Mouse (Mus musculus) macrophage (primary cell): ENCODE measurements around the gene Ankrd7. TPM values are rescaled to one million over a fixed set of nuclear protein-coding genes. Genes with fewer than 3 reads are reported as not detected.
"Not testable (repeated sequence)": the region's sequence is repeated elsewhere in the genome, so short reads cannot be mapped to it uniquely, and the experiment has no call there.

Experiments used
- H3K27ac ChIP-seq: fragments of 350-480 bp; formaldehyde crosslinking; 2 replicates; pipeline ENCODE4 v1.9.0; 2021
- H3K36me3 ChIP-seq: fragments of 350-480 bp; formaldehyde crosslinking; 2 replicates; pipeline ENCODE4 v1.9.0; 2021; ENCODE audit errors: inconsistent target
- H3K4me3 ChIP-seq: fragments of 350-480 bp; formaldehyde crosslinking; 2 replicates; pipeline ENCODE4 v1.9.0; 2021; ENCODE audit errors: inconsistent target
- H3K79me2 ChIP-seq: fragments of 350-480 bp; formaldehyde crosslinking; 2 replicates; pipeline ENCODE4 v1.9.0; 2021; ENCODE audit errors: inconsistent target
- WGBS: methylation state at CpG from one replicate; pipeline ENCODE4 v1.1.7; 2026; ENCODE audit warnings: inconsistent platforms; ENCODE audit not compliant: missing documents; 5-methylcytosine and 5-hydroxymethylcytosine counted together
- polyA plus RNA-seq: library from polyadenylated mRNA; stranded (reverse); fragments of 250-400 nt; gene quantifications from 3 replicates; pipeline ENCODE4 v1.2.4, GENCODE M21; 2018; ENCODE audit warnings: inconsistent platforms
- total RNA-seq, 78 experiments: library from RNA; depleted of rRNA; stranded (reverse); fragments of 250-400 nt; gene quantifications; 1 replicate in 9 of 78; 2 replicates in 24 of 78; 3 replicates in 43 of 78; 4 replicates in 2 of 78; pipeline ENCODE4 v1.2.4; 2018; ENCODE audit warnings: inconsistent platforms in 56 of 78

Gene Ankrd7
- total RNA-seq (2018; cell fraction: chromatin; rRNA removed), result not detected
- not detected for total RNA-seq (2018; cell fraction: cytosol; rRNA removed)
- under 1 TPM in 1 of 26 experiments, not detected in 25; 0.74 TPM for total RNA-seq (2018; cell fraction: nucleus; rRNA removed)
- polyA plus RNA-seq, result not detected in 3 replicates

- Histone ChIP-seq H3K79me2 (no peaks in the 10 kb centered on the region), H3K27ac (no peak within 1 kb of the TSS), H3K4me3 (no peak within 1 kb of the TSS), H3K36me3 (no peaks in the 10 kb centered on the region)
- 96% methylated on average over 8 of the region's 8 CpGs for WGBS
Observed at GRCm38 (mm10) chr6:18866018-18866417, at the start of gene Ankrd7. Ankrd7 (plus strand) TSS chr6:18866318.

- Histone ChIP-seq H3K4me3 (no peak overlapping the region), H3K79me2 (no peaks in the 10 kb centered on the region), H3K27ac (no peak overlapping the region), H3K36me3 (no peaks in the 10 kb centered on the region)
- 22% methylated on average over 4 of the region's 4 CpGs for WGBS
Observed at GRCm38 (mm10) chr6:18819343-18819742, 46.8 kb upstream of the Ankrd7 start.

GRCm38 (mm10) chr6:18820246-18820645 is 45.9 kb upstream of the Ankrd7 start:
- Histone ChIP-seq H3K36me3 (no peaks in the 10 kb centered on the region), H3K27ac (no peak overlapping the region), H3K4me3 (no peak overlapping the region), H3K79me2 (no peaks in the 10 kb centered on the region)
- WGBS, result 90% methylated on average over 4 of the region's 4 CpGs

GRCm38 (mm10) chr6:18822812-18823211 is 43.3 kb upstream of the Ankrd7 start:
- WGBS, result 92% methylated on average over 1 of the region's 1 CpGs
- Histone ChIP-seq H3K79me2 (no peaks in the 10 kb centered on the region), H3K27ac (no peak overlapping the region), H3K4me3 (no peak overlapping the region), H3K36me3 (no peaks in the 10 kb centered on the region)

- 91% methylated on average over 1 of the region's 1 CpGs for WGBS
- H3K79me2 ChIP-seq, result no peaks in the 10 kb centered on the region
- no peak overlapping the region for H3K27ac ChIP-seq
- H3K4me3 ChIP-seq, result no peak overlapping the region
- H3K36me3 ChIP-seq, result no peaks in the 10 kb centered on the region
Observed at GRCm38 (mm10) chr6:18832958-18833357, 33.2 kb upstream of the Ankrd7 start.

GRCm38 (mm10) chr6:18844529-18844928 is 21.6 kb upstream of the Ankrd7 start:
- H3K79me2 ChIP-seq, H3K27ac ChIP-seq, H3K36me3 ChIP-seq, H3K4me3 ChIP-seq: not testable (repeated sequence)
- no CpG with 5 or more reads among the region's 11 CpGs for WGBS

GRCm38 (mm10) chr6:18845571-18845970 is 20.5 kb upstream of the Ankrd7 start:
- peaks cover 19% of the 10 kb centered on the region for H3K79me2 ChIP-seq
- not testable (repeated sequence) for H3K27ac ChIP-seq, H3K4me3 ChIP-seq, H3K36me3 ChIP-seq
- no CpG with 5 or more reads among the region's 7 CpGs for WGBS

- Histone ChIP-seq H3K27ac (peak within 1 kb of the TSS; percentile 60), H3K4me3 (peak within 1 kb of the TSS; percentile 74), H3K36me3 (peaks cover 12% of the 10 kb centered on the region), H3K79me2 (peaks cover 29% of the 10 kb centered on the region)
- WGBS, result under 1% methylated on average over 35 of the region's 37 CpGs
Observed at GRCm38 (mm10) chr6:18848051-18848701, 17.9 kb upstream of the Ankrd7 start, which contains the start of gene Lsm8. Lsm8 (plus strand) TSS chr6:18848579.

- peaks cover 17% of the 10 kb centered on the region for H3K36me3 ChIP-seq
- peaks cover 29% of the 10 kb centered on the region for H3K79me2 ChIP-seq
- peak overlapping the region; percentile 36 for H3K27ac ChIP-seq
- peak overlapping the region; percentile 74 for H3K4me3 ChIP-seq
- WGBS, result 2% methylated on average over 28 of the region's 28 CpGs
Observed at GRCm38 (mm10) chr6:18848702-18849061, 17.4 kb upstream of the Ankrd7 start.

GRCm38 (mm10) chr6:18855323-18855722 is 10.8 kb upstream of the Ankrd7 start:
- peaks cover 34% of the 10 kb centered on the region for H3K36me3 ChIP-seq
- no peak overlapping the region for H3K27ac ChIP-seq
- H3K79me2 ChIP-seq, result peaks cover 12% of the 10 kb centered on the region; the same call in 1 of the 2 replicates
- H3K4me3 ChIP-seq, result no peak overlapping the region

- Histone ChIP-seq H3K36me3 (peaks cover 31% of the 10 kb centered on the region), H3K79me2 (no peaks in the 10 kb centered on the region), H3K4me3 (no peak overlapping the region), H3K27ac (no peak overlapping the region)
- WGBS, result 93% methylated on average over 3 of the region's 3 CpGs
Observed at GRCm38 (mm10) chr6:18856487-18857078, 9.5 kb upstream of the Ankrd7 start.

- WGBS, result 81% methylated on average over 2 of the region's 2 CpGs
- Histone ChIP-seq H3K4me3 (no peak overlapping the region), H3K36me3 (no peaks in the 10 kb centered on the region), H3K27ac (no peak overlapping the region), H3K79me2 (no peaks in the 10 kb centered on the region)
Observed at GRCm38 (mm10) chr6:18889030-18889429, 22.9 kb downstream of the Ankrd7 start.

- Histone ChIP-seq H3K4me3 (no peak overlapping the region), H3K36me3 (no peaks in the 10 kb centered on the region), H3K27ac (no peak overlapping the region), H3K79me2 (no peaks in the 10 kb centered on the region)
Observed at GRCm38 (mm10) chr6:18894142-18894541, 28.0 kb downstream of the Ankrd7 start.

GRCm38 (mm10) chr6:18907173-18907572 is 41.1 kb downstream of the Ankrd7 start:
- Histone ChIP-seq H3K27ac (no peak overlapping the region), H3K79me2 (no peaks in the 10 kb centered on the region), H3K36me3 (no peaks in the 10 kb centered on the region), H3K4me3 (no peak overlapping the region)
- WGBS, result 84% methylated on average over 2 of the region's 2 CpGs

GRCm38 (mm10) chr6:18913179-18913578 is 47.1 kb downstream of the Ankrd7 start:
- 92% methylated on average over 4 of the region's 4 CpGs for WGBS

More at GRCm38 (mm10) chr6:18913179-18913578, 47.1 kb downstream of the Ankrd7 start:
- Histone ChIP-seq H3K4me3 (no peak overlapping the region), H3K79me2 (no peaks in the 10 kb centered on the region), H3K27ac (no peak overlapping the region), H3K36me3 (no peaks in the 10 kb centered on the region)
